12 mouse cellular contexts compared by ENCODE assay signal in the genomic region with DNA sequence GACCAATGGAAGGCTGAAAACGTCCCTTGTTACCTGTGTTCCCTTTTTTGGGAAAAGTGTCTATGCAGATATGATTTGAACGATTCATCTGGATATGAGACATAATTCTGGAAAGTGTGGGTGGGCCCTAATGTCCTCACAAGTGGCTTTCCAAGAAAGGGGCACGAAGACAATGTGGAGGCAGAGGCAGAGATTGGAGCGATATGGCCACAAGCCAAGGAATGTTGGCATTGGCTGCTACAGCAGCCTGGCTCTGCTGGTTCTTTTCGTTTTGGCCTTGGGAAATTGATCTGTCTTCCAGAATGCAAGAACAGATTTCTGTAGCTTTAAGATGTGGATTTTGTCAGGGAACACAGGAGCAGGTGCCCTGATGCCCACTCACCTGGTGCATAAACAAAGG.
DNase-seq lines count a peak whose midpoint lies in the region; ATAC-seq lines count a peak whose summit lies in the region.
"Had no signal": no experiment of that assay in that cellular context is flagged by ENCODE, and none has a peak within 500 bp of the region (broad histone marks: within the 10 kb centered on the region; RNA-seq: fewer than 3 reads in every experiment).

No protein-coding gene starts in this region.

- ATAC-seq in cerebellum, adult (ENCODE audit: insufficient number of reproducible peaks, low FRiP score, low TSS enrichment) = no peak
- ATAC-seq: activated CD4-positive, CD25-positive, alpha-beta regulatory T cell, adult 4 months; intestine, embryonic 15.5 days had no signal

- DNase-seq in cerebellum, postnatal 10 days = peak; percentile 82 to 83
- peak; percentile 14 for DNase-seq in kidney, adult 9 months
- no peak for DNase-seq in kidney, adult 11 months
- peak; percentile 6 for DNase-seq in ovary, postnatal 14 days (ENCODE audit: low spot score)
- DNase-seq in ovary, postnatal 36 days (ENCODE audit: low spot score) = no peak
- DNase-seq in lung, postnatal 36 days = peak; percentile 53
- no peak for DNase-seq in right cerebral cortex, postnatal 4 days
- DNase-seq: cerebellum, postnatal 36 days; right cerebral cortex, postnatal 14 days had no signal

Comparison
In these comparisons a context has a peak if more than half of its experiments do, and no peak if none do; other contexts are left out.
1. DNase-seq: peak in cerebellum, postnatal 10 days (2 of 2), kidney, adult 9 months (single experiment), ovary, postnatal 14 days (single experiment) and lung, postnatal 36 days (single experiment); none in kidney, adult 11 months (single experiment), ovary, postnatal 36 days (single experiment) and right cerebral cortex, postnatal 4 days (single experiment).